Mouse (Mus musculus) megakaryocyte, embryonic 14.5 days (primary cell): ENCODE results near the gene Dab2ip.

Experiments
- FLI1 ChIP-seq: IDR thresholded peaks from 2 replicates; pipeline ENCODE4 v1.6.1; 2012; ENCODE audit warnings: low read length, inconsistent platforms, mixed read lengths
- GATA1 ChIP-seq: IDR thresholded peaks from 3 replicates; pipeline ENCODE4 v1.6.1; 2012; ENCODE audit warnings: mixed read lengths, low read length, inconsistent platforms, borderline replicate concordance

DNA sequence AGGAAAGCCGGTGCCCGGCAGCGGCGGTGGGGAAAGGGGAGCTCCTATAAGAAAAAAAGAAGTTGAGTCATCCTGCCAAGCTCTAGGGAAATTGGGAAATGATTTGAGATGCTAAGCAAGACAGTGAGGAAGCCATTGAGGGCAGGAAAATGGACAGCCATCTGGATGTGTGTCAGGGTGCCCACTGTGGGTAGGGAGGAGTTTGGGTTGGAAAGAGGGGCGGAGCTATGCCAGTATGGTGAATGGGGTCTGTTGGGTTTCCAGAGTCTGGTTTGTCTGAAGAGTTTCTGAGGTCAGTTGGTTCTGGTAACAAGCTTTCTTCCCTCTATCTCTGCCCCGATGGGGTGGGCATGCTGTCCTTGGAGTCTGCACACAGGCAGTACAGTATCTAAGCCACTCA is 165.2 kb downstream of the Dab2ip start:
- TF ChIP-seq GATA1 (no peak), FLI1 (no peak)
